Mouse (Mus musculus) 416B (cell line): Measurements from ENCODE around the gene C3.
A peak's percentile ranks its signal among the peaks of the same experiment; 100 is the strongest.

Experiments used
- DNase-seq: peaks from one replicate; pipeline ENCODE4 v3.0.0; 2011; ENCODE audit warnings: low read depth

The C3 gene

GRCm38 (mm10) chr17:57249186-57250181 lies 21.5 kb upstream of the C3 start, which contains the start of gene Trip10:
Gene Trip10 (plus strand): TSS chr17:57249455.
- DNase-seq: peak; percentile 94

GRCm38 (mm10) chr17:57248771-57249170 lies 20.8 kb upstream of the C3 start:
- DNase-seq: no peak

GRCm38 (mm10) chr17:57248201-57248699 lies 20.3 kb upstream of the C3 start, which contains the start of gene Gpr108:
Gene Gpr108 (minus strand): TSS chr17:57248446.
- DNase-seq: peak; percentile 96

GRCm38 (mm10) chr17:57247393-57248200 lies 19.7 kb upstream of the C3 start:
- DNase-seq: peak; percentile 100

- peak; percentile 54 for DNase-seq
Measured at GRCm38 (mm10) chr17:57246663-57247392, 18.9 kb upstream of the C3 start.

- DNase-seq: no peak
Measured at GRCm38 (mm10) chr17:57245311-57245929, 17.5 kb upstream of the C3 start.

- DNase-seq: no peak
Measured at GRCm38 (mm10) chr17:57243650-57244370, 15.9 kb upstream of the C3 start.

- DNase-seq: no peak
Measured at GRCm38 (mm10) chr17:57237181-57237580, 9.2 kb upstream of the C3 start.

GRCm38 (mm10) chr17:57235803-57236202 lies 7.9 kb upstream of the C3 start:
- DNase-seq: no peak

- no peak for DNase-seq
Measured at GRCm38 (mm10) chr17:57234254-57234928, 6.5 kb upstream of the C3 start.

GRCm38 (mm10) chr17:57233038-57233437 lies 5.1 kb upstream of the C3 start:
- no peak for DNase-seq

GRCm38 (mm10) chr17:57232200-57232599 lies 4.3 kb upstream of the C3 start:
- no peak for DNase-seq

GRCm38 (mm10) chr17:57231321-57231771 lies 3.4 kb upstream of the C3 start:
- no peak for DNase-seq

- peak; percentile 61 for DNase-seq
Measured at GRCm38 (mm10) chr17:57230728-57231125, 2.8 kb upstream of the C3 start.

- no peak for DNase-seq
Measured at GRCm38 (mm10) chr17:57229851-57230727, 2.2 kb upstream of the C3 start.

GRCm38 (mm10) chr17:57228873-57229272 lies 937 bp upstream of the C3 start:
- DNase-seq: no peak

- DNase-seq: no peak
Measured at GRCm38 (mm10) chr17:57227468-57227867, 468 bp downstream of the C3 start.

- DNase-seq: no peak
Measured at GRCm38 (mm10) chr17:57223313-57223712, 4.6 kb downstream of the C3 start.

- DNase-seq: no peak
Measured at GRCm38 (mm10) chr17:57221911-57222310, 6.0 kb downstream of the C3 start.
